Mouse (Mus musculus): ENCODE data around the gene Mta1.

The Mta1 gene

DNA sequence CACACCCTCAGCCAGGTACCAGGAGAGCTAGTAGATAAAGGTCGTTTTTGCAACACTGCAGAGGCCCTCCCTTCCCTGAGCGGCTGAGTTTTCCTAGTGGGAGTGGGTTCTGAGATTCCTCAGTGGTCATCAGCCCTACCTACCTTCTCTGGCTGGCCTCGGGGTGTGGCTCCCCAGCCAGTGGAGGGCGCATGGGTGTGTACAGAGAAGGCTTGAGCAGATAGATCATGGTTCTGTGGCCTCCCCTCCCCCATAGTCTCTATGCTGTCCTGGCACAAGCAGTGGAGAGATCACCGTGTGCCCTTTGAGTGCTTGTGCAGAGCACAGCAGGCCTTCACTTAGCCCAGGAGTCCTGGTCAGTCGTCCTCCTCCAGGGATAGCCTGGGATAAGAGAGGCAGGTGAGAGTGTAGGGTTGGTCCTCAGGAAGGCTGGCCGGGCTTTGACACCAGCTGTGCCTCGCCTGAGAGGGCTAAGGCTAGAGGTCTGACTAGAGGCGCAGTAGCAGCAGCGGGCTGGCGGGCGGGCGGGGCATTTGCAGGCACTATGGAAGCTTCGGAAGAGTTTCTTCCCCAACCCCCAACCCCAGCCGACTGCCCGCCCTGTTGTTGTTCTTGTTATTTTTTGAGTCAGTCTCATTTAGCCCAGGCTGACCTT lies 50.4 kb downstream of the Mta1 start:
- DNase-seq (ENCODE audit: low read depth, low spot score): no peak

DNA sequence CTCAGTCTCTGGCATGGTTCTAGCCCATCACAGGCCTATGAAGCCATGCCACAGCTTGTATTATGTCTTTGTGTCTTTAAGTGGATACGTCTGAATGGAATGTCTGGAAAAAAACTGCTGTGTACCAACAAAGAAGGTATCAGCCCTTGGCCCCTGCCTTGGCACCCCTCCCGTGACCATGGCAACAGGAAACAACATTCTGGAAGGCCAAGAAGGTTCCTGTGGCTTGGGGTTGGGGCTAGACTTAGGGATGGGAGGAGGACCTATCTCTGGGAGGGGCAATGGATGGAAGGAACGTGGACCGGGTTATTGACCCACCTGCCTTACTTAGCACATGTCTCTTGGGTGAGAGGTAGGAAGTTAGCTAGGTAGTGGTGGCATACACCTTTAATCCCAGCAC lies 51.3 kb downstream of the Mta1 start:
- DNase-seq (ENCODE audit: low read depth, low spot score): no peak

DNA sequence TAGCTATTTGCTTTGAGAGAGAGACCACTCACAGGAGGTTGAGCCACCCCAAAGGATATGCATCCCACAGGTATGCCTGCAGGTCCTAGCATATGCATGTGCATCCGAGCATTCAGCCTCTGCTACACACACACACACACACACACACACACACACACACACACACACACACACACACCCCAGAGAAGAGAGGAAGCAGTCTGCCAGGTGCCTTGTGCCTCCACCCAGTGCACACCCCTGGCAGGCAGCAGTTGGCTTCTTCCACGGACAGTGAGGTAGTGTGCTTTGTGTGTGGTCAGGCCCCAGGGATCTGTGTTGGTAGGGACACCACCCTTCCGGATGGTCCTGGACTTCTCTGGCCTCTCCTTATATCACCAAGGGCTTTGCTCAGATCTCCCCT lies 51.8 kb downstream of the Mta1 start:
- no peak for DNase-seq (ENCODE audit: low read depth, low spot score)

DNA sequence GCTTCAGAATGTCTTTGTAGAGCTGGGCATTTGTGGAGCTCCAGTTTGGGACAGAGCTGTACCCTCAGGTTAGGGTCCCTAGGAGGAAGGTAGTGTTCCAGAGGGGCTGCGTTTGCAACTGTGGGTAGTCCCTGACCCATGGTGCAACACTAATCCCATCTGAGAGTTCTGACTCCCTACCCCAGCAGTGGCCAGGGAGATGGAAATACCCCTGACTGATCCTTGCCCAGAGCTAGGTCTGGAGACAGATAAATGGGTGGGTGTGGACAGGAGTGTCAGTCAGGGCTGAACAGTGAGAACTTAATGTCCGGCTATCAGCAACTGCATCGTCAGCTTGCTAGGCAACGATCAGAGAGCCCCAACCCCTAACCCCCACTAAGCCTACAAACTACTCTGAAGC lies 52.5 kb downstream of the Mta1 start:
- no peak for DNase-seq (ENCODE audit: low read depth, low spot score)

DNA sequence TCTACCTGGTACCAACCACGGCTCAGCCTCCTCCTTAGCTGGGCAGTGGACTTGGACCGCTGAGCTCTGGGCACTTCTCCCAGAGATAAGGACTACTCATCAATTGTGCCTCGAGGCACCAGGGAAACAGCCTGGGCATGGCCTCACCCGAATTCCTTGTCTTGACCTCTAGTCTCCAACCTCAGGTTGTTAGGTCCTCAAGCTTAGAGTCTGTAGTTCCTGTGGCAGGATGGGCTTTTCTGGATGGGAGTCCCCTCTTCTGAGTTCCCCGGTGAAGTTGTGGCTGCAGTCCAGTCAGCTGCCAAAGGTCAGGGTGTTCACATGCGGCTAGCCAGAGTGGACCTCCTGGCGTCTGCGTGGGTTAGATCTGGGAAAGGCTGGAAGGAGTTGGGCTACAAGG lies 53.0 kb downstream of the Mta1 start:
- no peak for DNase-seq (ENCODE audit: low read depth, low spot score)

DNA sequence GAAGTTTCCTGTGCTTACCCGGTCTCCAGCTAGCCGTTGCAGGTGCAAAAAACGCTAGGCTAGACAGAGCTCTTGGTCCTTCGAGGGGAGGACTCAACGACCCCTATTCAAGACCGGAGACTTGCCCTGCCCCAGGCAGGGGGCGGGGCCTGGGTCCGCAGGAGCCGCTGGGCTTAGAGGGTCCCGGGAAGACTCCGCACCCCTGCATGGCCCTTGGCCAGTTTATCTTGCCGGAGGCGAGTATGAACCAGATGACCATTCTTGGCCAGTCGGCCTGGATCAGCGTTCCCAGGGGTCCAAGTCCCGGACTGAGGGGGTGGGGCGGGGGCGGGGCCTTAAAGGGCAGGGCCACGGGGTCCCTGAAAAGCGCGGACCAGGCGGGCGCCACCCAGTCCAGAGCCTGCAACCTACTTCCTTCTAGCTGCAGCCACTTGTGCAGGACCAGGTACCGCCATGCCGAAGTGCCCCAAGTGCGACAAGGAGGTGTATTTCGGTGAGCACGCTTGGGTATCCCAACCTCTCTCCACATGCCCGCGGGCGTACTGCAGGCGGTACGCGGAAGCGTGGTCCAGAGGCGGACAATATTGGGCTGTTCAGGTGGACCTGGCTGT lies 53.7 kb downstream of the Mta1 start:
- no peak for DNase-seq (ENCODE audit: low read depth, low spot score)

DNA sequence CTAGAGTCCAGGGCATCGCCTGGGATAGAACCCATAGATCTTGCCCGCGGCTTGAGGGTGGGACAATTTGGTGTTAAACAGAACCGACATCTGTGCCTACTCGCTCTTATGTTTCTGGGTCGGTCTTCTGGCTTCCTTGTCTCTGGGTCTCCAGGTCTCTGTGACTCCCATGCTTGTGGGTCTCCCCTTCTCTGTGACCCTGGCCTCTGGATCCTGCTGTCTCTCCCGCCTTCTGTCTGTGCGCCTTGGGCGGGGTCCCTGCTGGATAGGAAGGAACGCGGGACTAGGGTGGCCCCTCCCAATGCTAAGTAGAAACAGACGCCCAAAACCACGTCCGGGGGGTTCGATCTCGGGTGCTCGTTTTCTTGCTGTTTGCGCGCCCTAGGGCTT lies 54.2 kb downstream of the Mta1 start:
- DNase-seq (ENCODE audit: low read depth, low spot score): no peak

DNA sequence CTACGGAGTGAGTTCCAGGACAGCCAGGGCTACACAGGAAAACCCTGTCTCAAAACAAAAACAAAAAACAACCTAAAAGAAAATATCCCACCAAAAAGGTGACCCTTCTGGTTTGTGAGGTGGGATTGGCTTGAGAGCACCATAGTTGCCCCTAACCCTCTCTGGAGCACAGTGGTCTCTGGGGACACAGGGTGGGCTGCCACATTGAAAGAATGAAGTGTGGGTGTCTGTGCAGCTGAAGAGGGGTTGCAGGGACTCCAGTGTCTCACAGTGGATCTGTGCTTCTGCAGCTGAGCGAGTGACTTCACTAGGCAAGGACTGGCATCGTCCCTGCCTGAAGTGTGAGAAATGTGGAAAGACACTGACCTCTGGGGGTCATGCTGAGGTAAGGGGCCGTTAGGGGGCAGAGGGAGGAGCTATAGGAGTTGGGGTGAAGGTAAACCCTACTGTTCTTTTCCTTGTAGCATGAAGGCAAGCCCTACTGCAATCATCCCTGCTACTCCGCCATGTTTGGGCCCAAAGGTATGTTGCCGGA lies 55.0 kb downstream of the Mta1 start:
- DNase-seq (ENCODE audit: low read depth, low spot score): no peak

DNA sequence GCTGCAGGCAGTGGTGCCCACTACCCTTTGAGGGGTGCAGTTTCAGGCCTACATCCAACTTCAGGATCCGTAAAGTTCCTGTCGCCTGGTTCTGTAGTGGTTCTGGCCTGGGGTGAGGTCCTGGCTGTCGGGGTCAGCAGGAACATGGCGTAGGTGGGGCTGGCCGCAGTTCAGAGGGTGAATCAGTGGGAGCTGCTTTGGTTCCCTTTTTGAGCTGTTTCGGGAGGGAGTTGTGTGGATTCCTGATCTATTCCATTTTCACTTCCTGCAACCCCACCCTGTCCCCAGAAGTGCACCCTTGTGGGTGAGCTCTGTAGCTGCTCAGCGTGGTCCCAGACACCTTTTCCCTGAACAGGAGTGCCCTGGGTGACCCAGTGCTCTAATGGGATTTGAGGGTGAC lies 55.9 kb downstream of the Mta1 start:
- no peak for DNase-seq (ENCODE audit: low read depth, low spot score)

DNA sequence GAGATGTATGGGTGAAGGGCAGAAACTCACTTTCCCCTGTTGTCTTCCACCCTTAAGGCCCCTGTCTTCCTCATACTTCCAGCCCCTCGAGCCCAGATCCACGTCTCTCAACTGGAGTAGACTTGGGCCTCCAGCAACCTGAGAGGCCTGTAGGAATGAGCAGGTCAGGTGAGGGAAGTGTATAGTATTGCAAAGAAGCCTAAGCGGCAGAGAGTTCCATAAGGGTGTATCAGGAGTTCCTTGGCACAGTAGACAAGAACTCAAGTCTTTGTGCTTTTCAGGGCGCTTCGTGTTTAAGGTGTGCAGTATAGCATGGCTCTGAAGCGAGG lies 56.6 kb downstream of the Mta1 start:
- no peak for DNase-seq (ENCODE audit: low read depth, low spot score)

DNA sequence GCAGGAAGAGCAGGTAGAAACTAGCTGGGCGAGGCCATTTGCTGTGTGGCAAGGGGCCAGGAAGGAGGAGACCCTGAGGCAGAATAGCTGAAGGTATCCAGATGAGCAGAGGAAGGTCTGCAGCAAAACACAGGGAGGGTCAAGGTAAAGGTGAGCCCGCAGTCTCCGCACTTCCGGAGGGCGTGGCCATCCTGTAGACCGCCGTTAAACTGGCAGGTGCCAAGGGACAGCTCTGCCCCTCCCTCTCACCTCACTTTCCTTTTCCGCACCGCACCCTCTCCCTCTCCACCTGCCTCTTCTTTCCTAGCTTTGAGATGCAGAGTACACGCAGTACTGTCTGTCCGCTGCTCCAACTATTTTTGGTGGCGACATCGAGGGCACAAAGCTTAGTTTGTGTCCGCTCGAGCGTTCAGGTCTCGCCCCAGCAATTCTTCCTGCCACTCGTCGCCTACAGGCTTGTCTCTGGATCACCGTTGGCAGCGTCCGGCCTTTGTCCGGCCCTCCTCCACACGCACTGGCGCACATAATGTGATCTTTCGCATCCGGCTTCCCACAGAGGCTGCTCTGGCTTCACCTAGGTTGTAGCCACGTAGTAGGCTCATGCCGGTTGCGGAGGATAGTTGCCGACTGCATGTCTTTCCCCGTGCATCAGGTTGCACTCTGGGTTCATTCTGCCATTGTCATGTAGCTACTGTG lies 57.1 kb downstream of the Mta1 start:
- no peak for DNase-seq (ENCODE audit: low read depth, low spot score)

DNA sequence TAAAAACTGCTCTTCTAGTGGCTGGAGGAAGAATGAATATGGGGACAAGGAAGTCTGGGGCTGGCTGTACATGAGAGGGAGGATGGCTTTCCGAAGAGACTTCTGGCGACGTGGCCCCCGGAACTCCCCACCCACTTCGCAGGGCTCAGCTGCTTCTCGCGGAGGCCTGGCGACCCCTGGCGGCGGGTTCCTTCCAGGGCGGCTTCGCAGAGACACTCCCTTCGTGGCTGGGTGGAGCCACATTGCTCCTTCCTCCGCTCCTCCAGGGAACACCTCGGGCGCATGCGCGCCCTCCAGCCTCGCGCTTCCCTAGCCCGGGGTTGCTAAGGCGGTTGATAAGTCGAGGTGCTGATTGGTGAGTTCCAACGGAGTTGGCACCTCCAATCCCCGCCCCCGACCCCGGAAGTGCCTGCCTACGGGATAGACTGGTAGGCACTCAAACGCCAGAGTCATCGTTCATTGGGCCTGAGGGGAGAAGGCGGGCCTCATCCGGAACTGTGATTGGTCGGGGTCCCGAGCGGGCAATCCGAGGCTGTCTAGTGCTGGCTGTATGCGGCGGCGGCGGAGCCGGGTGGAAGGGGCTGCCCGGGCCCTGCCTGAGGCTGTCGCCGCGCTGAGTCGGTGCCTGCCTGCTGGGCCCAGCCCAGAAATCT lies 57.9 kb downstream of the Mta1 start, which contains the start of gene Tedc1:
Gene Tedc1, plus strand, starts transcription at position 535 of the 653 bp plus-strand sequence.
- DNase-seq (ENCODE audit: low read depth, low spot score): peak; percentile 100

DNA sequence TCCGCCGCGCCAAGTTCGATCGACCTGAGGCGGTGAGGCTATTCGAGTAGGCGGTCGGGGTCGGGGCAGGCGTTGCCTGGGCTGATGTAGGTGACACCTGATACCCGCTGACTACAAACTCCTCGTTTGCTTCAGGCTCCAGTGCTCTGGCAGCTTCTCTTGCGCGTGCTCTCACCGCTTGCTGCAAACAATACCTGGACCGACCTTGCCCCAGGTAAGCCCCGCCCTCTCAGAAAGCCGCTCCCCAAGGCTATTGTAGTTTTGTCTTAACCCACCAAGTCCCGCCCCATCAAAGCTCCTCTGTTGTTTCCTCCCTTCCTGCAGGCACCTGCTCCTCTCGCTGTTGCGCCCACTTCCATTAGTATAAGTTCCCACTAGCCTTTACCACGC lies 58.5 kb downstream of the Mta1 start:
- DNase-seq (ENCODE audit: low read depth, low spot score): no peak

DNA sequence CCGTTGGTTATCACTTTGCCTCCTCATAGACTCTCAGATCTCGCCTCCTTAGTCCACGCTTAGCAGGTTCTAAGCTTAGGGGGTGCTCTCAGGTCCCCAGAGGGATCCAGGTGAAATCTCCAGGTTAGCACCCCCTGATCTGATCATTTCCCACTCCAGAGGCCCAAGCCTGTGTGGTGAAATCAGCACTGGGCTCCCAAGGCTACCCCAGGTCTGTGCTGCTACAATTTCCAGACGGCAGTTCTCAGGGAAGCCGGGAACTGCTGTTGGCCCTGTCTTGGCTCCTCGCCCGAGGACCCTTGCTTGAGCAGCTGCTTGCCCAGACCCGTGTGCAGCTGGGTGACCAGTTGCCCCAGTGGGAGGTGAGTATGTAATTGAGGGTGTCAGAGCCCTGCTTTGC lies 58.9 kb downstream of the Mta1 start:
- peak; percentile 39 for DNase-seq (ENCODE audit: low read depth, low spot score)

DNA sequence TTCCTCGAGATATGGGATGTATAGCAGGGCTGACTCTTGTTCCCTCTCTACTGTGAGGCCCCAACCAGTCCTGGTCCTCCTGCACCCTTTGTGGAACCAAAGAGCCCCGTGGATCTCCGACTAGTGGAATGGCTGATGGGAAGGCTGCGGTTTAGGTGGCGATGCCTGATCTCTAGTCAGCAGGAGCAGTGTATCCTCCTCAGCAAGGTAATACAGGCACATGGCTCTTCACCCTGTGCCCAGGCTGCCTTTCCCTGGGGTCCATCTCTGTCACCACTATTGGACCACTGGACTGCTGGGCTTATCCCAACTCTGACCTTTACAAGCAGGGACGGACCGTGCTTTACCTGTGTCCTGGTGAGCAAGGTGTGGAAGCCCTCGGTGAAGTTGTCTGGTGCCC lies 59.4 kb downstream of the Mta1 start:
- DNase-seq (ENCODE audit: low read depth, low spot score): no peak

DNA sequence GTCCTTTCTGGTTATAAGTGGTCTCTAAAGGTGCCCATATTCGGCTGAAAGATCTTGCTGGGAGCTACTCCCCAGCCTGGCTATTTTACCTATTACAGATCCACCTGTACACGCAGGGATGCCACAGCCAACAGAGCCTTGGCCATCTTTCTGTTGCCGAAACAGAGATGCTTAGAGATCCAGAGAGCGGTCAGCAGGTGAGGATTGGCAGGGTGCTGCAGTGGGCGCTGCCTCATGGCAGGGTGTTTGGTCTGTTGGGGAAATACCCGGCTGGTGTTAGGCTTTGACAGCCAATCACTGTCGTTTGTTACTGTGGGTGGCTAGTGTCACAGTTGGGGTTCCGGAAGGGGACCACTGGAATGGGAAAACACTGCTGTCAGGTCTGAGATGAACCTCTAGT lies 59.9 kb downstream of the Mta1 start:
- DNase-seq (ENCODE audit: low read depth, low spot score): no peak

DNA sequence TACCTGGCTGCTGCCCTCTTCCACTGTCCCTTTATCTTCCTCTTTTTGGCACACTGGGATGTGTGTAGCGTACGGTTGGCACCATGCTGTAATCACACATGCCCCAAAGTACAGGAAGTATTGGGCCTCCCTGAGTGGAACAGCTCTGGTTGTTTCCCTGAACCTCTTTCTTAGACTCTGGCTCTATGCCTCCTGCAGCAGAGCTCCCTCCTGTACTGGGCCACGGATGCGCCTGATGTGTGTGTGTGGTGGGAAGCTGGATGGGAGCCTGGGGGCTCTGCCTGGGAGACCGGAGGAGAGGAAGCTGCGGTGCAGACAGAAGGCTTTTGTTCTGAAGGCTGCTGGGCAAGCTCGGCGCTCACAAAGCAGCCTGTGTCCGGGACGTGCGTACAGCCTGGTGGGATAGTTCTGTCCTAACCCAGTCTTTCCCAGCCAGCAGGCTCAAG lies 65.5 kb downstream of the Mta1 start:
- DNase-seq (ENCODE audit: low read depth, low spot score): no peak

DNA sequence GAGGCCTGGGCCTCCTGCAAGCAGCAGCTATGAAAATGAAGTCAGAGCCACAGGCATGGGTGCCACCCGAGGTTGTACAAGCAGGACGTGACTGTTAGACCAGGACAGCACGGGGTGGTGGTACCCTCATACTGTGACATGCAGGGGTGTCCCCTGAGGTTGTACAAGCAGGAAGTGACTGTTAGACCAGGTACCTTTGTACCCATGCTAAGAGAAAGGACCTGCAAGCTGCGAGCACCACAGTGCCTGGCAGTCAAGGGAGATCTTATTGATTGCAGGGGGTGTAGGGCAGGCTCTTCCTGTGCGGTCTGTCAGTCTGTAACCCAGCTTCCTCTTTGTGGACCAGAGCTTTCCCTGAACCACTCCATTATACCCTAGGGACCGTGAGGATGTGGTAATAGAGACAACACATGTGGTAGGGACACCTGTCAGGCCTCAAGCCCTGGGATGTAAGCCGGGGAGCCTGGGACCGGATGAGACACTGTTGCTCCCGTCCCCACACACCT lies 70.0 kb downstream of the Mta1 start:
- no peak for DNase-seq (ENCODE audit: low read depth, low spot score)

DNA sequence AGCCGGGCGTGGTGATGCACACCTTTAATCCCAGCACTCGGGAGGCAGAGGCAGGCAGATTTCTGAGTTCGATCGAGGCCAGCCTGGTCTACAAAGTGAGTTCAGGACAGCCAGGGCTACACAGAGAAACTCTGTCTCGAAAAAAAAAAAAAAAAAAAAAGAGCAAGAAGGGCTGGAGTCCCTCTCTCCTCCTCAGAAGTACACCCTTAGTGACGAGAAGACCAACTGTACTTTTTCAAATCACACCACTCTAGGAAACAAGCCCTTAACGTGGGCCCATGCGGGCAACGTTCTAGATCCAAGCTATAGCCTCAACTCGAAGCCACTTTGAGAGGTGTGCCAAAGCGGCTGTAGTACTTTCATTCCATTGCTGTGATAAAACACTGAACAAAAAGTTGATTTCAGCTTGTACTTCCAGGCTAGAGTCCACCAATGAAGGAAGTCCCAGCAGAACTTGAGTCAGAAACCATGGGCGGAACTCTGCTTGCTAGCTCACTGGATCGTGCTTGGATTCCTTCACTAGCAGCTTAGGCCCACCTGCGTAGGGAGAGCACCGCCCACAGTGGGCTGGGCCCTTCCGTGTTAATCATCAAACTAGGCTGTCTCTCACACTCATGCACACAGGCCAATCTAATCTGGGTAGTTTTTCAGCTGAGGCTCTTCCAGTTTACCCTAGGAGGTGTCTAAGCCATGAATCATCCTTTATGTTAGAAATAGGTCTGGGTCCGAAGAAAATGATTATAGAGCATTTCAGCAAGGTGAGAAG lies 79.1 kb downstream of the Mta1 start:
- DNase-seq (ENCODE audit: low read depth, low spot score): no peak

DNA sequence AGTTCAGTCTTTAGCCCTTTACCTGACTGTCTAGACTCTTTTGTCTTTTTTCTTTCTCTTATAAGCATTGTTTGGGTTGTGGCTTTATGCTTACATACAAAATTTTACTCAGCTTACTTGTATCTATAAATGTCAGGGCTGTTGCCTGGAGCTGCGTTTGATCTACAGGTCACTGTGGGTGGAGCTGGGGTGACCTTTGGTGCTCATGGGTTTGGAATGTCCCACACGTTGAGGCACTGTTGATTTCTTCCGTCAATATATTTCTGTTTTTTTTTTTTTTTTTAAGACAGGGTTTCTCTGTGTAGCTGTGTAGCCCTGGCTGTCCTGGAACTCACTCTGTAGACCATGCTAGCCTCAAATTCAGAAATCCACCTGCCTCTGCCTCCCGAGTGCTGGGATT lies 82.9 kb downstream of the Mta1 start:
- no peak for DNase-seq (ENCODE audit: low read depth, low spot score)

DNA sequence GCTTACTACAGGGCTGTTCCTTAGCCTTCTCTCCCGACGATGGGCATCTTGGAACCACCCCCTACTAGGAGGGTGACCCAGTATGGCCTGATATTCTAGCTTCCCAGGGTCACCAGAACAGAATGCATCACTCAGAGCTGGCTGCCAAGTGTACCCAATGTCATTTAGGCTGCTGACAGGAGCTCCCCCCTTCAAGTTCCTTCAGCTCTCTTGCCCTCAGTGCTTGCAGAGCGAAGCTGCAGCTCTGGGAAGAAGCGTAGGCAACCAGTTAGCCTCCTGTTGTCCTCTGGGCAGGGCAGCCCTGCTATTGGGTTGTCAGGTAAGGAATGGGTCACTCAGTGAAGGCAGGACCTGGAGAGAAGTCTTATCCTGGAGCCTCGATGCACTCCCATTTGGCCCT lies 86.9 kb downstream of the Mta1 start:
- DNase-seq (ENCODE audit: low read depth, low spot score): no peak

Data from skeletal muscle tissue, adult 2 months (tissue).